Mouse (Mus musculus) E14TG2a.4 (cell line): ENCODE data around the gene Pik3cb.

ENCODE experiments used
- CTCF ChIP-seq: conservative IDR thresholded peaks from 2 replicates; pipeline ENCODE4 v1.5.1; 2014; ENCODE audit warnings: low read length
- NANOG ChIP-seq: IDR thresholded peaks from 2 replicates; pipeline ENCODE4 v1.6.1; 2014; ENCODE audit warnings: borderline replicate concordance, low read length, mixed read lengths
- POU5F1 ChIP-seq: IDR thresholded peaks from 2 replicates; pipeline ENCODE4 v1.6.1; 2014; ENCODE audit warnings: low read length, borderline replicate concordance

DNA sequence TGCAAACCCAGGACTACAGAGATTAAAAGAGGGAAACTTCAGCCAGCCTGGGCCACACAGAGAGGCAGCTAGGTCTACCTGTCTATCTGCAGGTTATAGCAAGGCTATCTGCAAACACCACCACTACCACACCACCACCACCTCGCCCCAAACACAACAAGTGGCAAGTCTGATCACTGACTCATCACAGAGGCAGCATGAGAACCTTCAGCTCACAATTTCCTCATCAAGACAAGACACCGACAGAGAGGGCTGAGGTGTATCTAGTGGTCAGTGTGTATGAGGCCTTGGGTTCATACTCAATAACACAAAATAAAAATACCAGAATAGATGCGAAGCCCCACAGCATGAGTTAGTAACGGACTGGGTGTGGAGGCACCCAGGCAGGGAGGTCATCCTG, 9.3 kb downstream of the Pik3cb start:
- no peak for TF ChIP-seq CTCF
- TF ChIP-seq POU5F1 = no peak
- TF ChIP-seq NANOG = no peak
